In the genomic region with DNA sequence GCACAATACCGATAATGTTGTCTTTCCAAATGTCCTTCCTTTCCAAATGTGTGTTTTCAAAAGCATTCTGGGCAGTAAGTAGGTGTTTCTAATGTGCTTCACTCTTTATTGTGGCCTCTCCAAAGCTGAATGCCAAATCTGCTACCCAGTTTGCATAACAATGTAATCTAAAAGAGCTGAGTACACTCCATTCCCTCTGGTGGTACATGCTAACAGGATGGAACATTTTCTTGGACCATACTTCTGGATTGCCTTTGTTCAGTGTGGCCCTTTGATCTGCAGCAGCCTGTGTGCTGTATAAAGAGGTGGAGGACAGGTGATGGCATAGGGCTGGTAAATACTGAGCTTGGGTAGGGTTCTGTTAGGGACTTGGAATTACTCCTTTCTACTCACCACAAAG, we compare ENCODE assay signal across 16 mouse cellular contexts.
"Had no signal": no experiment of that assay in that cellular context is flagged by ENCODE, and none has a peak within 500 bp of the region (broad histone marks: within the 10 kb centered on the region; RNA-seq: fewer than 3 reads in every experiment).

No protein-coding gene starts in this region.

- H3K9ac ChIP-seq: liver, embryonic 14.5 days; lung, embryonic 14.5 days; neural tube, embryonic 13.5 days; neural tube, embryonic 15.5 days; stomach, embryonic 15.5 days had no signal

- H3K4me3 ChIP-seq: midbrain, embryonic 10.5 days; myocyte; neural tube, embryonic 13.5 days; neural tube, embryonic 15.5 days; stomach, embryonic 15.5 days had no signal

- DNase-seq: lung, adult 18-20 months; lung, embryonic 14.5 days; lung, postnatal 10 days; lung, postnatal 4 days; midbrain, embryonic 14.5 days; right cerebral cortex, postnatal 14 days; thymus, adult 2 months; thymus, postnatal 25 days; thymus, postnatal 4 days had no signal

- H3K27me3 ChIP-seq: neural tube, embryonic 13.5 days; neural tube, embryonic 15.5 days; stomach, embryonic 15.5 days had no signal

- H3K9me3 ChIP-seq: midbrain, embryonic 10.5 days; neural tube, embryonic 13.5 days; neural tube, embryonic 15.5 days; stomach, embryonic 15.5 days had no signal

- H3K36me3 ChIP-seq: midbrain, embryonic 10.5 days; neural tube, embryonic 13.5 days; neural tube, embryonic 15.5 days; stomach, embryonic 15.5 days had no signal

- H3K27ac ChIP-seq: liver, embryonic 14.5 days; midbrain, embryonic 10.5 days; neural tube, embryonic 13.5 days; neural tube, embryonic 15.5 days; stomach, embryonic 15.5 days; stomach, postnatal 0 days had no signal

- H3K4me2 ChIP-seq: lung, embryonic 14.5 days; neural tube, embryonic 13.5 days; neural tube, embryonic 15.5 days; stomach, embryonic 15.5 days had no signal

- H3K4me1 ChIP-seq: neural tube, embryonic 13.5 days; neural tube, embryonic 15.5 days; stomach, embryonic 15.5 days had no signal
